Mouse (Mus musculus): ENCODE results near the gene Nup37.

Gene Nup37

DNA sequence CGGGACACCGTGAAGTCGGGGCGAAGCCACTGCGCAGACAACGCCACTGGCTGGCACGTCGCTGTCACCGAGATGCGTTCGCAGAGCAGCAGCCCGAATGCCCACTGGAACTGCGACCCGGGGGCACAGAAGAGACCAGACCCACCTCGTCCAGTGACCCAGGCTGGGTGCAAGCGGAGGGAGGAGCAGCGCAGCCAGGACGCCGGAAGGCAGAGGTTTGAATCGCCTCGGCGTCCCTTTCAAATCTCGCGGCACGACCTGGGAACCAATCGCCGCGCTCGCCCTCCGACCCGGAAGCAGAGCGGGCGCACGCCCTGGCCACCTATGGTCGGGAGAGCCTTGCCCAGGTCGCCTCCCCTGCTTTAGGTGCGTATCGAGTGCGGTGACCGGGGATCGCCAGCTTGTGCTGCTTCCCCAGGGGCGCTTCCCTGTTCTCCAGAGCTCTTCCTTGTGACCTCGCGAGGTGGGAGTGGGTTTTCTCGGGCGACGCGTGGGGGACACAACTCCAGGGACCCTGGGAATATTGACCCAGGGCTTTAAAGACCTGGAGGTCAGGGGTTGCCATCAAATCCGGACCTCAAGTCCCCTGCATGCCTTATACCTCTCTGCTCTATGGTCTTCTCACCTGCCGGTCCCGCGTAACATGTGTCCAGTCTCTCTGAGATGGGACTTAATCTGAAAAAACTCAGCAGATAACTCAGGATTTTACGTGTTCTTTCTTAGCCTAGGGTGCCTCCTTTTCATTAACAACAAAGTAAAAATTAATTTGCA is at the start of gene Nup37, which contains the start of gene Parpbp:
TSS of gene Nup37 (plus strand) at position 286 of the 771 bp plus-strand sequence.
TSS of gene Parpbp (minus strand) at position 235 of the 771 bp plus-strand sequence.
- DNase-seq, result peak; percentile 91 to 92

DNA sequence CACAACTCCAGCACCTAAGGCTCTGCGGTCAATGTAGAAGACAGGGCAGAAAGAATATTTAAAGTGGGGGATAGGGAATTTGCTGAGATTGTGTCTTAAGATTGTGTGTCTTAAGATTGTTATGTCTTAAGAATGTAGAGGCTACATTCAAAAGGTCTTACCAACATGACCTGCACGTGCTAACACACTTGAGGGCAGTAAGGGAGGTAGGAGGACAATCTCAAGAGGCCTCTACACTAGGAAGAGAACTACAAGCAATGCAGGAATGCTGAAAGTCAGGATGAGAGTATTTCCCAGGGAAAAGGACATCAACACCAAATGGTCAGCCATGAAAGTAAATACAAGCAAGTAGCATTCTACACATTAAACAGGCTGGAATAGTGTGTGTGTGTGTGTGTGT is 40.6 kb upstream of the Nup37 start:
- DNase-seq, result no peak

DNA sequence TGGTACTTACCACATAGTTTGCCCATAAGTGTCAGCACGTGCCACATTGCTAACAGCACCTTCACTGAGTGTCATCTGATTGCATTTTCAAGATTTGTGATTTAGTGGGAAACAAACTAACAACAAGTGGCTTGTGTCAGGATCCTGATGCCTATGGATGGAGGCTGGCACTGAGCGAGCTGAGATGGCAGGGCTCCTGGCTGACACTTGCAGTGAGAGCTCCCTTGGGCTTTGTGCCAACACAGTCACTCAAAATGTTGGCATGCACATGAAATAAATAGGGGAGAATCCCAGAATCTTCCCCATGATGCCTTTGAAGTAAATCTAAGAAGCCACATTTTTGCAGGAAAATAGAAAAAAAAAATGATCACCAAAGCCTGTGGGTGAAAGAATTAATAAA is 33.5 kb upstream of the Nup37 start:
- DNase-seq, result no peak

DNA sequence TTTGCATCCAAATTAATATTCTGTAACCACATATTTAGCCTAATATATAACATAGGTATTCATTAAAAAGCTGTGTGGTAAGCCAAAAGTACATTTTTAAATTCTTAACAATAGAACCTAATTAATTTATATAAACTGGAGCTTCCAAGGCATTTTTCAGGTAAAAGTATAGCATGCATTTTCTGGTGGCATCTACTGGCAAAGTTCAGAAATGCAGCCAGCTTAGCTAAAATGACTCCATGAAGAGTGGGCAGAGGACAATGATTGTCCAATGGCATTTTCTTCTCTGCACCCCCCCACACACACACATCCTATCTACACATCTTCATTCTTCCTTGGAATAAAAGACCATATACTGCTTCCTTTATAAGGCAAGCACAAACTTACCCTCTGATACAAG is 27.1 kb upstream of the Nup37 start:
- no peak for DNase-seq

DNA sequence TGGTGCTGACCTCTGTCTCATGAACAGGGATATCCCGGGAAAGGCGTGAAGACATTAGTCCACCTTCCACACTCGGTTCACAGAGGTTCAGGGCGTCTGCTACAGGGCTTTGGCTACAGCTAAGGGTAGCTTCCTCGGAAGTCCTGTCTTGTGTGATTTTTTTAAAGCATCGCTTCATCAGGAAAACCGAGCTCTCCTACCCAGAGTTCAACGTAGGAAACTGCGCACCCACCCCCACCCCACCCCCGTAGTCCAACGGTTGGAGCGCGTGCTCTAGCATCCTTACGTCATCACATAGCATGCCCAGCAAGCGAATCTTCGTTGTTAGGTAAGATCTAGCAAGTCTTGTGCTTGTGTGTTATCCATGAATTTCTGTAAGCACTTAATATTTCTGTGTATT is 11.2 kb upstream of the Nup37 start:
- no peak for DNase-seq

DNA sequence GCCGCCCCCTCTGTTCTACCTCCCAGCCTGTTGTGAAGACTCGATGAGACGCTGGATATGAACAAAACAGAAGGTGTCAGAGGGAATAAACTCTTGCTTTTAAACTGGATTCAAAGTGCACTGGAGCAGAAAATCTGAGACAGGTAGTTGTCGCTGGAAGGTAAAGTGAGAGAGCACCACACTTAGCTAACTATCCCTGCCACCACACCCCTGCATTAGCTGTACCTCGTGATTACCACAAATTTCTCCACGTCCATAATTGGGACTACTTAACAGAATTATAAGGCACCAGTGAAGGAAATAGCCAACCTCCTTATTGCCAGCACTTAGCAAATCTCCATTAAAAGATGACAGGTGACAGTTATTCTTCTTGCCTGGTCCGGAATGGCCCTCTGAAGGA is 605 bp upstream of the Nup37 start:
- DNase-seq, result no peak

DNA sequence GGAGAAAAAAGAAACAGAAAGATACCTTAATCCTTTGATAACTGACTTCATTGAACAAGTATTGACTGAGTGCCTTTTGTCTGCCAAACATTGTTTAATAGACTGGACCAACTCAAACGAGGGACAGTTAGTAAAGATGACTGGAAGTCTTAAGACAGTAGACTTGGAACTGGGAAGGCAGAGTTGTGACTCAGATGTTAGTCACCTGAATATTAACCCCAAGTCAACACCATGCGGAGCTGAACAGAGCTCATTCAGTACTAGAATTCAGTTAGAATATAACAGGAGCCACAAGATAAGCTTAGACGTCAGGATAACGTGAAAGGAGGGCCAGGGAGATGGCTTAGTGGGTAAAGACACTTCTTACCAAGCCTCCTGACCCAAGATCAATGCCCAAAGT is 3.6 kb downstream of the Nup37 start:
- DNase-seq, result no peak

DNA sequence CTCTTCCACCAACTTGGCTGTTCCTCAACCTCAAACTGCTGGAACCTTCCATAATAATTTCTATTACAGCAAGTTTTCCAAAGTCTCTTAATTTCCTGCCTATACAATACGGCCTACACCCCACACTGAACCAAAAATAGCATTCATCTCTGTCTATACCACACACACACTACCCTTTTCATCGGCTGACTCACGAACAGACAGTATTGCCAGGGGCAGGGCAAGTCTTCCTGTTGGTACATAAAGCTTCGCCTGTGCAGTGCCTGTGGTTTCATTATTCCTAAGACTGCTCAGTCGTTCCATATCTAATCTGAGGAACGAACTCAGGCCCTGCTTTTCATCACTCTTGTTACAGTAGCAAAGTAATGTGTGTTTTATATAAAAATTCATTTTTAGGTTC is 4.9 kb downstream of the Nup37 start:
- no peak for DNase-seq

DNA sequence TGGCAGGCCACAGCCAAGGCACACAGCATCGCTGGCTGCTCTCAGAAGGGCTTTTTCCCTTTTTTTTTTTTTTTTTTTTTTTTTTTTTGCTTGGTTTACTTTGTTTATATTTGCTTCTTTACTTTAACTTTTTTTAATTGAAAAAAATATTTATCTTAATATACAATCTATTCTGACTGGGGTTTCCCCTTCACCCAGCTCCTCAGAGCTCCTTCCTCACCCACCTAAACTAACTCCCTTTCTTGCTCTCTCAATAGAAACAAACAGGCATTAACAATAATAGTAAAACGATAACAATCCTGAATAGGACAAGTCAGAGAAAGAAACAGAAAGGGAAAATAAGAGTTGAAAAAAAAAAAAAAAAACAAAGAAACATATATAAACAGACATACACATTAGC is 15.3 kb downstream of the Nup37 start:
- no peak for DNase-seq

DNA sequence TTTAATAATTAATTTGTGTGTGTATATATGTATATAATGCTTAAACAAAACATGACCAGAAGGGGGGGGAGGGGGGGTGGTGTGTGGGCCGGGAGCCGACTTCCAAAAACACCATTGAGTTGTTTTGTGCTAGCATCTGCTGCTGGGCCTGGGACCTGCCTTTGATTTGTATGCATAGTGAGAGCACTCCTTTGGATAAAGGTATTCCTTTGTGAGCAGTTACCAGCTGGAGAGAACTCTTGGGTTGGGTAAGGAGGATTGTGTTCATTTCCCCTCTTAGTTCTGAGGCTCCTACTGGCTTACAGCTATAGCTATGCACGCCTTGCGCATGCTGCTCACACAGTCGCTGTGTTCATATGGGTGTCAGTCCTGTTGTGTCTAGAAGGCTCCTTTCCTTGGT is 15.9 kb downstream of the Nup37 start:
- no peak for DNase-seq

DNA sequence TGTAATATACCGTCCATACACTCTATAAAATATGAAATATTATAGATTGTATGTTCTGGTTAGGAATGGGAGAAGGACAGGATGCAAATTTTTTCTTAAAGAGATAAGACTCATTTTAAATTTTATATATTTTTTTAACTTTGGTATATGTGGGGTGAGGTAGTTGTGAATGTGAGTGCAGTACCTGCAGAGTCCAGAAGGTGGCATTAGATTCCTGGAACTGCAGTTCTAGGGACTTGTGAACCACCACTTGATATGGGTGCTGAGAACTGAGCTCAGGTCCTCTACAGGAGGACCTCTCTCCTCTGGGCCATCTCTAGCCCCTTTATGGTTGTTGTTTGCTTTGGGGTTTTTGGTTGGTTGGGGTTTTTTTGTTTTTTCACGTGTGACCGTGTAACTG is 19.4 kb downstream of the Nup37 start:
- peak in 1 of 2 experiments; percentile 20 for DNase-seq

DNA sequence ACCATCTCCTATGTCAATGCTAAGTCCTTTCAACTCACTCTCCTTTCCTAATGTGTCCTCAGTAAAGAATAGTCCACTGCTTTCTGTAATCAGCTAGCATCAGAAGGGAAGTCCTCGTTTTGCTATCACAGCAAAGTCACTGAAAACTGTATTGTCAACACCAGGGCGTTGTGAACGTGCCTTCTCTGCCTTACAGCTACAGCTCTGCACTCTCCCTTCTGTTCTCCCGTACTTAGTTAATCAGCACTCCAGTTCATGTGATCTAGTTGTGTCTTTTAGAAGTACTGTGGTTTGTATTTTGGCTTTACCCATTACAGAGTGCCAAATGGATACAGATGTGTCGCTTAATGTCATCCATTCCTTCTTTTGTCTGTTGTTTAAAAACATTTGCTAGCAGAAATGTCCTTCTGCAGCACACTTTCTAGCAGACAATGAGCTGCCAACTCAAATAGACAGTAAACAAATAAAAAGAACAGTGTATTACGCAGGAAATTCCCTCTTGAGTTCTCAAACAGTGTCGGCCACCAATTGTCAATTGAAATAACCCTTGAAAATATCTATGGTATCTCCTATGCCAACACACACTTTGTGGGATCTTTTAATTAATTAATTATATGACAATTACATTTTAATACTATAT is 20.8 kb downstream of the Nup37 start:
- no peak for DNase-seq

DNA sequence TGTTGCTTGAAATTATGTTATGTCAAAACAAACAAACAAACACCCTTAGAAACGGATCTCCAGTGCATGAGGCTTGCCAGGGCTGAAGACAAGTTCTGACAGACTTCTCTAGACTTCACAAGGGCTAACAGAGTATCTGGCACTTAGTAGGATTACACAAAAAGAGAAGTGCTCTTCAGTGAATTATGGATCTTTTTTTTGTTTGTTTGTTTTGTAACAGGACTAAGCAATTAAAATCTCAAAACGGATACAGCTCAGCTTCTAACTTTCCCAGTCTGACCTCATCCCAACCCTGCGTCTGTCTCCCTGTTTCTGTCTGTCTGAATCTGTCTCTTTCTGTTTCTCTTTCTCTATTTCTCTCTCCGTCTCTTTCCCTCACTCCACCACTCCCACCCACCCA is 53.7 kb downstream of the Nup37 start:
- DNase-seq, result no peak

DNA sequence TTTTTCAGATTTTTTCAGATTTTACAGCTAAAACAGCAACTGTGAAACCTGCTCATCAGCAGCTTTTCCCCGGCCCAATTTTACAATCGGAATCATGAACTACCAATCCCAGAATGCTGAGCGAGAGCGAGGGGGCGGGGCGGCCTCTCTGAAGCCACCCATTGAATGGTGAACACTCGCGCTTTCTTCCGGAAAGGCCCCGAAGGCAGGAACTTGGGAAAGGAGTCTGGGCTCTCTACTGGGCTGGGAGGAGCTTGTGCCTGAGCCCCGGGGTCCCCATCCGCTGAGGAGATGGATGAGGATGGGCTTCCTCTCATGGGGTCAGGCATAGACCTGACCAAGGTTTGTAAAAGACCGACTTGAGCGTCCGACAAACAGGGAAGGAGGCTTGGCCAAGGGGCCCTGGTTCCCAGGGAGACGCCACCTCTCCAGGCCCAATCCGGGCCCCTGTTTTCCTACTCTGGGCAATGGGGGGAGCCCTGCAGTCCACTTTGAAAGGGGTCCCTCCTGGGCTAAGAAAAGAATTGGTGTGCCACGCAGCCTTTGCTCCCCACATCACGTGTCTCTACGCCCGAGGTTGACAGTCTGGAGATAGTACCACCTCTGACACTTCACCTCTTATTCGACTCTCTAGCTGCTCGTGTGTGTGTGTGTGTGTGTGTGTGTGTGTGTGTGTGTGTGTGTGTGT is 54.3 kb downstream of the Nup37 start, which contains the start of gene Washc3:
TSS of gene Washc3 (plus strand) at position 143 of the 688 bp plus-strand sequence.
- DNase-seq, result peak; percentile 89 to 91

DNA sequence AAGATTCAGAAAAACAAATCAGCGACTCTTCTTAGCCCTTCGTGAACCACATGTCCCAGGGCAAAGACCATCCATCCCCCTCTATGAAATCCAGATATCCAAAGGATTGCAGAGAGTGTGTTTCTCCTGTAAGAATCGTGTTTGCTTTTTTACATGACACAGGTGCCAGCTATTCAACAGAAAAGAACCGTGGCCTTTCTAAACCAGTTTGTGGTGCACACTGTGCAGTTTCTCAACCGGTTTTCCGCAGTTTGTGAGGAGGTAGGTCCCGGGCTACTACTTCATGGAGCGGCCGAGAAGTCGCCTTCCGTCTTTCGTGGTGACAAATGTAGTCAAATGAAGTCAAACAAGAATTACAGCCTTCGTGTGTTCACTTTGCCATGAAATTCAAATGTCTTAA is 54.9 kb downstream of the Nup37 start:
- DNase-seq, result no peak

DNA sequence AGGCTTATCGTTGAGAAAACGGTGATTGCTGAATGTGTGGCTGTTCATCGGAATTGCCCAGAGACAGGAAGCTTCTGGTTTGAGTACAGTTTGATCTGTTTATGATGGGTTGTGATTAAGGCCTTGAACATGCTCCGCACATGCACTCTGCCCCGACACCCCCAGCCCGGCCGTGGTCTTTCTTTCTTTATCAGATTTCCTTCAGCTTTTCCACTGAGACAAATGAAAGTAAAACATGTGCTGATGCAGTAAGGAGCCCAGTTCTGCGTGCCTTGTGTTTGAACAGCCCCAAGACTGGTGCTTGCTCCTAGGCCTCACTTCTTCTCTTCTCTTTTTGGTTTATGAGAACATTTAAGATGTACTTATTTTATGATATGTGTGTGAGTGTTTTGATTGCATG is 55.8 kb downstream of the Nup37 start:
- peak; percentile 15 to 35 for DNase-seq

DNA sequence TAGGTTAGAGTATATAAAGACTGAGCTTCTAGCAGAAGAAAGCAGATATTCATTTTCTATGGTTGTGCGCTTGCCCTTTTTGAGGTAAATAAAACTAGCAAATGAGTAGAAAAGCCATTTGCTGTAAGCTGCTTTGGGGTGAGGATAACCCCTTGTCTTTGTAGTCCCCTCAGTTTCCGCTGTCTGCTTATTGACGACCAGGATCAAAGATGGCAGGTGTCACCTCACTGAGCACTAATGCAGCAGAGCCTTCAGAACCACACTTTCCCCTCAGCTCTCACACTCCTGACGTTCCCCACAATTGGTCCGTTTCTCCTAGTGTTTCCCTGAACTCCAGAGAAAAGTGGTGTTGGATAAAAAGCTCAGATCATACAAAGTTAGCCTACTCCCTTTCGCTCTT is 56.4 kb downstream of the Nup37 start:
- peak; percentile 13 to 37 for DNase-seq

DNA sequence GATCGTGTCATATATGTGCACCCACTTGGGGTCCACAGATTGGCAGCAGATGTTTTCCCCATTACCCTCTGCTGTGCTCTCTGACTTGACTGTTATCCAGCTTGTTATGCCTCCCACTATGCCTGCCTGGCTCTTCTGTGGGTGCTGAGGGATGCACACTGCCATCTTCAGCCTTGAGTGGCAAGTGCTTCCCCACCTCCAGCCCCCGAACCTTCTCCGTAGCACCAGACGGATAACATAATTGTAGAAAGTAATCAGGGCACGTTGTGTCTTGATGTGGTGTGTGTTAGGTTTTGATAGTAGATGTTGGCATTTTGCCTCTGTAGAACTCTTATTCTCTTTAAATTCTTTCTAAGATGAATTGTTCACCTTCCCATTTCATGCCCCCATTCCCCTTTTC is 65.9 kb downstream of the Nup37 start:
- DNase-seq, result no peak

DNA sequence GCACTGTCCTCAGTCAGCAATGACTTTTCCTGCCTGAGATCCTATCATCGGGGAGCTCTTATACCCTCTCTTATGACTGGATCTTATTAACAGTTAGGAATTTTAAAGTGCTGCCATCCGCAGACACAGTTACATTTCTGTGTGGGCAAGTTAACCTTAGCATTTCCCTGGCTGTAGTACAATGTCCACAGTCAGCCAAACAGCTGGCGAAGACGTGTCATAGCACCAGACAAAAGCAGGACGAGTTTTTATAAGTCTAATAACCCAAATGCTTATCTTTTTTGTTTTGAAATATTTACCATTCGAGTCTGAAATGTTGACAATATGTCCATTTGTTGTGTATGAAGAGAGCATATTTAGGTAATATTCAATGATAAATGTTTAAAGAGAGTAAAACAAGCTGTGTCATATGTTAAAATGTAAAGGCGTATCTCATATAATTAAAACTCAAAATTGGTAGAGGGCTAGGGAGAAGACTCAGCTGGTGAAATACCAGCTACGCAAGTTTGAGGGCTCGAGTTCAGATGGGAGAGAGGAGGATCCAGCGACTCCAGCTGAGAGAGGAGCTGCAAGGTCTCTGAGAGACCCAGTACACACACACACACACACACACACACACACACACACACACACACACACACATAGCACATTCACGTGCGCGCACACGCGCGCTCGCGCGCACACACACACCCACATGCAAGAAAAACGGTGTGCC is 68.2 kb downstream of the Nup37 start:
- no peak for DNase-seq

DNA sequence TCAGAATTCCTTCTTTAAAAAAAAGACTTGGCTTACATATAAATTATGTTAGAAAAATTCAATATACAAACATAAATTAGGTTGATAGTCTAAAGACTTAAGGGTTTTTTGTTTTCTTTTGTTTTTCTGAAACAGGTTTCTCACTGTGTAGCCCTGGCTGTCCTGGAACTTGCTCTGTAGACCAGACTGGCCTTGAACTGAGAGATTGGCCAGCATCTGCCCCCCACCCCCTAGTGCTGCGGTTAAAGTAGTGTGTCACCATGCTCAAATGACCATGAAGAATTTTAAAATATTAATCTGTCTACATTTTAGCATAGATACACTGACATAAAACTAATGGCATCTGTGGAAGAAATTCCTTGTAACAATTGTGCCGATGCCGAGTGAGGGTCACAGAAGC is 71.4 kb downstream of the Nup37 start:
- DNase-seq, result no peak

DNA sequence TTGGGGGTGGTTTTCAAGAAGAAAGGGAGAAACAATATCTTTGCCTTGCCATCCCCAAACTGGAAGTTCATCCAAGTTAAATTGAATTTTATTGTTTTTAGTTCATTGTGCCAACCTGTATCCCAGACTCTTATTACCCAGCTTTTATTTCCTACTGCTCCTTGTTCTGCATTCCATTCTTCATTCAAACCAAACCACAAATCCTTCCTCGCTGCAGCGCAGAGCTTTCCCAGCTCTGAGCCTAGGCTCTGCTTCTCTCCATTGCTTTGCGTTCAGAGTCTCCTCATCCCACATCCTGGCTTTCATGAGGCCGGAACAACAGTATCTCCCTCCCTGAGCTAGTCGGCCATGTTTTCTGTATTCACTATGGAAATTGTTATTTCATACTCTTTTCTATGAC is 74.9 kb downstream of the Nup37 start:
- no peak for DNase-seq

DNA sequence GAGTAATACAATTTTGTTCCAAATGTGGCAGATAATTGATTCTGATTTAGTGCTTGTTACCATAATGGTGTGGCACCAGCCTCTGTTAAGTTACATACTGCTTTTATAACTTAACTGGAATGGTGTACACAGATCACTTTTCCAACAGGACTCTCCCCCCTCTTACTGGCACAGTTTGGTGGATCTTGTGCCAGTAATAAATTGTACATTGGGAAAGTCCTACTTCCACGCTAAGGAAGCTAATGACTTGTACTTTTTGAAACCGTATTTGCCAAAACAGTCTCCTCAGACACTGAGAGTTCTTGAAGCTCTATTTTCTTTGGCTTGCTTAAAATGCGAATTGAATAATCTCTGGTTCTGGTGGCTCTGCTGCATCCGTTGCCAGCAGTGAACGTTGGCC is 78.6 kb downstream of the Nup37 start:
- DNase-seq, result no peak

DNA sequence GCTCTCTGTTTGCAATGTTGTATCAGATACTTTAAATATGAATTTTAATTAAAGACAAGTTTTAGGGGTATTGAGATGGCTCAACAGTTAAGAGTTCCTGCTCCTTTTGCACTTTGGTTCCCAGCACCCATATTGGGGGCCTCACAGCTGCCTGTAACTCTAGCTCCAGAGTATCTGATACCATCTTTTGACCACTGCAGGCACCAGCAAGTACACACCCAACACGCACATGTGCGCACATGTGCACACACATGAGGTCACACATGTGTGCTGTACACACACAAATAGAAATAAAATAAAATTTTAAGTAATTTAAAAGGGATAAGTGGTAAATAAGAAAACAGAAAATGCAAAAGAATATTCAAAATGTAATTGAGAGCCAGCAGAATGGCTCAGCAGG is 81.2 kb downstream of the Nup37 start:
- no peak for DNase-seq
